Mouse (Mus musculus): ENCODE results near the gene Atp5s.

Gene Atp5s

GRCm38 (mm10) chr12:69733518-69733917 is 8.8 kb downstream of the Atp5s start:
- no peak for DNase-seq (ENCODE audit: low read depth)

DNA sequence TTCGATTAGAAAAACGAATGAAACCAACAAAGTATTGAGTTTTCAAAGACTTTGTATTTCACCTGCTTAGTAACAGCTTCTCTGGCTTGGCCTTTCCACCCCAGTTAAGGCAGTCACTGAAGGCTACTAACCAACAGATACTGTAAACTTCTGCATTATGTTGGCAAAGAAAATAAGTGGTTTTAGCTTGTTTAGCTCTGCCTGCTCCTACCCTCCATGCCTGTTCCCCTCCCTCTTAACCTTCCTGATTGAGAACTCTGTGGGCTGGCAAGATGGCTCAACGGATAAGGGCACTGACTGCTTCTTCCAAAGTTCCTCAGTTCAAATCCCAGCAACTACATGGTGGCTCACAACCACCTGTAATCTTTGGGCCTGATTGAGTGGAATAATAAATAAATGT is 9.2 kb downstream of the Atp5s start:
- DNase-seq (ENCODE audit: low read depth) = no peak

GRCm38 (mm10) chr12:69741965-69742364 is 17.2 kb downstream of the Atp5s start:
- no peak for DNase-seq (ENCODE audit: low read depth)

GRCm38 (mm10) chr12:69744138-69744537 is 19.4 kb downstream of the Atp5s start:
- DNase-seq (ENCODE audit: low read depth) = no peak

DNA sequence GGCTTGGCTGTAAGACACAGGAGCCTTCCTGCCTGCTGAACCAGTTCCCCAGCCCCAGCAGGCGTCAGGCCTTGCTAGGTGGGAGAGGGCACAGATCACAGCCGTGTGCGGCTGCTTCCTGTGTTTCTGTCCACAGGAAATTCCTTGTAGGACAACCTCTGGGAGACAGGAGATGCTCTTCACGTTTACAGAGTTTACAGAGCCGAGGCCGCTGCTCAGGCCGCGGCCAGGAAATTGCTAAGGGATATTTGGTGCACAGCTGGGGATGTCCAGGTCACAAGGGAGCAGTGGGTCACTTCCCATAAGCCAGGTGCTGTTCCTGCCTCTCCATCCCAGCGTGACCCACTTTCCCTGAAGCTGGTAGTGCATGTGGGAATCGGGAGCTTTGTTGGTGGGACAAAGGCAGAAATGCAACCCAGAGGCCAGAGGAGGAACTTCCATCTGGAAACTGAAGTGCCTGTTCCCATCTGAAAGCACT is 27.2 kb downstream of the Atp5s start:
- no peak for DNase-seq (ENCODE audit: low read depth)

DNA sequence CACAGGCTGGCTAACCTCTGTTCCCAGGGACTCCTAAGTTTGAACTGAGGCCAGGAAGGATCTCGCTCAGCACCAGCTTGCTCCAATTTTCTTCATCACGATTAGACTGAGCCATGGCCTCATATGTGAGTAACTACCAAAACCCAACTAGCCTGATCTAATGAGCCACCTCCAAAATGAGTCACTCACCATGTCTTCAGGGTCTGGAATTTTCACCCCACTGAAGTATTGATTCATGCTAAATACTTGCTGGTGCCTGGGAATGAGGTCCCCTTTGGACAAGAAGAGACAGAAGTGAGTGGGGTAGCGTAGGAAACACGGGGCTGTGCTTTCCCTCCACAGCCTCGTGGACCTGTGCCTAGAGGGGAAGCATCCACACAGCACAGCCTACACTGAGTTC is 29.2 kb downstream of the Atp5s start:
- no peak for DNase-seq (ENCODE audit: low read depth)

DNA sequence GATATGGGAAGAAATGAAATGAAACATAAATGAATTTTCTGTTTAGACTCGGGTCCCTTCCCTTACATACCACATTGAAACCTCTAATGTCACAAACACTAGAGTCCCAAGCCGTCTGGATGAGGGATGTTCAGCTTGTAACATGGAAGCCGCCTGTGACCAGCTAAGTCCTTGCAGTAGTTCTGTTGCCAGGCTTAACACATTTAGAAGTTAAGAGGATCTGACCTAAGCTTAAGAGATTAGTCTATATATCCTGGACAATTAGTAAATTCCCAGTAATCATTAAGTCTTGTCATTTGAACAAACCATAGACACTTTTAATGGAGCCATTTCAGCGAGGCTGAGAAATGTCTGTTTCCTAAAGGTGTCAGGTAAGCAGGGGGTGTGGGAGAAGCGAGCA is 31.3 kb downstream of the Atp5s start:
- DNase-seq (ENCODE audit: low read depth) = no peak

- DNase-seq (ENCODE audit: low read depth) = peak; percentile 71
These were observed 32.8 kb downstream of the Atp5s start for GRCm38 (mm10) chr12:69757418-69758141.

- no peak for DNase-seq (ENCODE audit: low read depth)
These were observed 33.8 kb downstream of the Atp5s start for GRCm38 (mm10) chr12:69758221-69759185.

- no peak for DNase-seq (ENCODE audit: low read depth)
These were observed 34.6 kb downstream of the Atp5s start for GRCm38 (mm10) chr12:69759267-69759885.

- no peak for DNase-seq (ENCODE audit: low read depth)
These were observed 35.3 kb downstream of the Atp5s start for GRCm38 (mm10) chr12:69760014-69760413.

DNA sequence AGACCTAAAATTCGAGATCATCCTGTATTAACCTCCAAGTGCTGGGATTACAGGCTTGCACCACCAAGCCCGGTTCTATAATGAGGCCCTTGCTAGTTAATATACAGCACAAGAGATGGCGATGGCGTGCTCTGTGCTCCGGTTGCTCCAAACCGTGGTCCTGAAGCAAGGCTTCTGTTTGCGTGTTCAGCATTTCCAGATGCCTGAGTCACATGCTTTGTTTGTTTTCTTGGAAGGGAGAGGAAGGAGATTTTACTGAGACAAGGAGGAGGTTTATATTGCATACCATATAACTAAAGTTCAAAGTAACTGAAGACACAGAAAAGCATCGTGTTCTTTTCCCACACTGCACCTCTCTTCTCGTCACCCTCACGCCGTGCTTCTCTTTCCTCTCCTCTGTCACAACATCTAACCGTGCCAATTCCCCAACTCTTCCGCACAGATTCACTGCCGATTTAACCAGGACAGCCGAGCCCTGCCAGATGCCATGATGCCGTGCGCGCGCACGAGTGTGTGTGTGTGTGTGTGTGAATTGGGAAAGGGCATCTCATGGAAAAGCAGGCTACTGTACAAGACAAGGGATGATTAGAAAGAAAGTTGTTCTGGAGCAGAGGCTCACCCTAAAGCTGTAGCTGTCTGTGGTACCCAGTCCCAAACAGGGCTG is 36.1 kb downstream of the Atp5s start:
- DNase-seq (ENCODE audit: low read depth) = no peak

DNA sequence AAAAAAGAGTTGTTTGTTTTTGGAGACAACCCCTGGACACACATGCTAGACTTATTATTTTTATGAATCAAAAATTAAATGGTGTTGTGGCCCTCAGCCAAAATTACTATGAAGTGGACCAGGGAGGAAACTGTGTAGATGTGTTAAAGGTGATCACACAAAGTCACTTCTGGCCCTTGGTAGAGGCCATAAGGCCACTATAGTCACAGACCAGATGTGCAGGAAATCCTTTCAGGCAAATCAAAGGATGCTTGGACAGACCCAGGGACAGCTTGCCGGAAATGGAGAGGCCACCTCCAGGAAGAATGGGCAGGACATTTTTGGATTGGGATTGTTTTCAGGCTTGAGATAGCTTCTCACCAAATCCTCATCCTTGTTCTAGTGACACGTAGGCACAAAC is 36.9 kb downstream of the Atp5s start:
- no peak for DNase-seq (ENCODE audit: low read depth)

DNA sequence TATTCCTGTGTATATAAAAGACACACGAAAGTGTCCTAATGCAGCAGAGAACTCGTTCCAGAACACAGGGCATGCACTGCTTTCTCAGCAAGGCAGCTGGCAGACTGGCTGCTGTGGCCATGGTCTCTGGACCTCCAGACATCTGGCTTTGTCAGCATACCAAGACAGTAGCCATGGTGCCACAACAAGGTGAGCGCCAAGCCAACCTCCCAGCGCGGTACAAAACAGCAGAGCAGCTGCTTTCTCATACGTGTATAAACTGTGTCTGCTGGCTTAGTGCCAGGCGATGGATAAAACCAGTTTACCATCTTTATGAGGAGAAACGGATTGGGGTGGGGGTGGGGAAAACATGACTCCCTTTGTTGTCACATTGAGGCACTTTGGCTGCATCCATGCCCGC is 40.8 kb downstream of the Atp5s start:
- DNase-seq (ENCODE audit: low read depth) = no peak

DNA sequence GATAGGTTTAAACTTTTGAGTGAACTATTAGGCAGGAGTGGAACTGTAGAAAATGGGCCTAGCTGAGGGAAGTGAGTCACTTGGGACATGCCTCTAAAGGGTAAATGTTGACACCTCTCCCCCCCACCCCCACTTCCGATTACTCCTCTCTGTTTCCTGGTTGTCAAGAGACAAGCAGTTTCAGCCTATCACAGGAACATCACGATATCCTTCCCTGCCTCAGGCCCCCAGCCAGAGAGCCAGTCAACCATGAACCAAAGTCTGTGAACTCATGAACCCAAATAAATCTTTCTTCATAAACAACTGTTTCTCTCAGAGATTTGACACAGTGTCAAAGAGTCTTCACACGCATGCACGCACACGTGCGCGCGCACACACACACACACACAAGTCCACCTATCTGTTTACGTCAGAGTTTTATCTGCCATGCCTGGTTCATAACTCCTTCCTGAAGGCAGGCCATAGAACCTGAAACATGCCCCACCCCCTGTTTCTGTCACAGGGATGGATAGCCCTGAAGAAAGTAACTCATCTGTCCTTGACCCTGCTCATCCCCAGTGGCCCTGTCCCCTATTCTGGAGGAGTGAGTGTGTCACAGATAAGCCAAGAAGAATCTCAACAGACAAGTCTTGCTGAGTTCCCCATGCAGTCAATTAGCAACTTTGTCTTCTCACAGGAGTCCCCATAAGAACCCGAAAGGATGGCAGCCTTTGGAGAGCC is 41.6 kb downstream of the Atp5s start:
- no peak for DNase-seq (ENCODE audit: low read depth)

GRCm38 (mm10) chr12:69767476-69768258 is 42.9 kb downstream of the Atp5s start:
- no peak for DNase-seq (ENCODE audit: low read depth)

DNA sequence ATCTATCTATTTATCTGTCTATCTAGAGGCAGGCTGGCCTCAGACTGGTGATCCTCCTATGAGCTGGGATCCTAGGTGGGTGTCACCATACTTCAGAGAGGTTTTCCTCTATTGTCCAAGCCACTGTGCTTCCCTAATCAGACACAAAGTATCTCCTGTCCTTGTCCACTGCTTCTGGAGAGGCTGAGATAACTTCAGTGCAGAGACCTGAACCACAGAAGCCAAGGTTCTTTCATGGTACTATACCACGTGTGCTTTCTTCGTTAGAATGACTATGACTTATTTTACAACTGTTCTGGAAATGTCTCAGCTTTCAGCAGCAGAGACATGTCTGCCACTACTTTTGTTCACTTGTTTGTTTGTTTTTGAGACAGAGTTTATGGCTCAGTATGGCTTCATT is 44.1 kb downstream of the Atp5s start:
- no peak for DNase-seq (ENCODE audit: low read depth)

DNA sequence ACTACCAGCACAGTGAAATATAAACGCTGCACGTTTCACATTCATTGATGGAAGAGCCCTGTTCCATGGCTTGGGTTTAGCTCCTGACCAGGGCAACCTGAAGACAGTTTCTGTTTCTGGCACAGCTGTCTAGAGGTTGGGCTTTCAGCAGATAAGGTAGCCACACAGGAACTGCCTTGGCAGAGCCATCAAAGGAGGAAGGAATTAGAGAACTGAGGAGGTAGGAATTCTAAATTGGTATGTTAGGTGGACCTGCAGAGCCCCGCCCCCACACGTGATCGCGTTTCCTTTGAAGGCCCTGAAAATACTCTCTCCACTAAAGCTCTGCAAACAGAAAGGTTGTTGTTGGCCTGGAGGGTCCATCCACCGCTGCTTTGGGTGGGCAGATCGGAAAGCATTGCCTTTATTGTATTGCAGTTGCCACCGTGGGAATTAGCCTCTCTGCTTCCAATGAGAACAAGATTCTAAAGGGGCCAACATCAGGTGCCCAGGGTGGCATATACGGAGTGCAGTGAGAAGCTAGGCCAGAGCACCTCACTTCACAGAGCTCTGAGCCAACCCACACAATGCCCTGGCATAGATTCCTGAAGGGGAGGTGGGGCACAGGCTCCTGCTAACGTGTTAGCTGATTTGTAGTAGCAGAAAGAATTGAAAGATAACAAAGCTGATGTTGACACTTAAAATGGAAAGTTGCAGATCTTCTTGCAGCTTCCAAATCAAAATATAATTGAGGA is 52.0 kb downstream of the Atp5s start:
- DNase-seq (ENCODE audit: low read depth) = no peak

- DNase-seq (ENCODE audit: low read depth) = no peak
These were observed 52.6 kb downstream of the Atp5s start for GRCm38 (mm10) chr12:69777341-69777730.

- no peak for DNase-seq (ENCODE audit: low read depth)
These were observed 53.2 kb downstream of the Atp5s start for GRCm38 (mm10) chr12:69777957-69778356.

All from c-Kit-positive CD71-negative TER-119-negative erythroid progenitor cells, embryonic 14.5 days (primary cell).